Mouse (Mus musculus) forebrain, embryonic 11.5 days (tissue): ENCODE measurements around the gene Ccl11. TPM values are rescaled to one million over a fixed set of nuclear protein-coding genes. Genes with fewer than 3 reads are reported as not detected.

Experiments used
- ATAC-seq: fragments of 200-750 bp; cut with Nextera tagmentation; replicated peaks from 2 replicates; pipeline ENCODE4 v1.8.0; 2017; ENCODE audit warnings: moderate TSS enrichment; ENCODE audit not compliant: low FRiP score
- DNase-seq: peaks from one replicate; pipeline ENCODE4 v3.0.0-alpha.2; 2017; ENCODE audit warnings: low spot score
- H3K27ac ChIP-seq: fragments of 300-500 bp; sonication (generic); 2 replicates; pipeline ENCODE4 v1.5.1; 2014; ENCODE audit warnings: low read depth, low read length
- H3K27me3 ChIP-seq: fragments of 300-500 bp; sonication (generic); 2 replicates; pipeline ENCODE4 v1.6.1; 2014; ENCODE audit warnings: mild to moderate bottlenecking, low read length, mixed read lengths; ENCODE audit not compliant: control insufficient read depth, insufficient read depth
- H3K36me3 ChIP-seq: fragments of 300-500 bp; sonication (generic); 2 replicates; pipeline ENCODE4 v1.6.1; 2014; ENCODE audit warnings: mild to moderate bottlenecking, low read length, moderate library complexity, mixed read lengths; ENCODE audit not compliant: control insufficient read depth, insufficient read depth
- H3K4me1 ChIP-seq: fragments of 300-500 bp; sonication (generic); replicated peaks from 2 replicates; pipeline ENCODE4 v1.6.1; 2014; ENCODE audit warnings: low read length, mixed read lengths; ENCODE audit not compliant: control insufficient read depth, insufficient read depth
- H3K4me2 ChIP-seq: fragments of 300-500 bp; sonication (generic); 2 replicates; pipeline ENCODE4 v1.6.1; 2014; ENCODE audit warnings: low read depth, mild to moderate bottlenecking, low read length, moderate library complexity, mixed read lengths; ENCODE audit not compliant: severe bottlenecking
- H3K4me3 ChIP-seq: fragments of 300-500 bp; sonication (generic); 2 replicates; pipeline ENCODE4 v1.5.1; 2014; ENCODE audit warnings: low read depth, low read length
- H3K9ac ChIP-seq: fragments of 300-500 bp; sonication (generic); 2 replicates; pipeline ENCODE4 v1.6.1; 2014; ENCODE audit warnings: low read length
- H3K9me3 ChIP-seq: fragments of 300-500 bp; sonication (generic); 2 replicates; pipeline ENCODE4 v1.6.1; 2016; ENCODE audit warnings: low read length, mixed read lengths; ENCODE audit not compliant: control insufficient read depth
- WGBS: fragments of 180-500 bp; shearing (Covaris S2); extraction: QIAGEN DNeasy Blood & Tissue Kit; methylation state at CpG from one replicate; pipeline ENCODE4 v1.1.7; 2014; 5-methylcytosine and 5-hydroxymethylcytosine counted together
- polyA plus RNA-seq: library from polyadenylated mRNA; unstranded; fragments of >200 nt; fragmentation: Nextera tagmentation; extraction: Ambion mirVana; gene quantifications from 2 replicates; pipeline ENCODE4 v1.2.1, GENCODE M21; 2014

The Ccl11 gene
- polyA plus RNA-seq, 1 experiment from 2014 or later: not detected

DNA sequence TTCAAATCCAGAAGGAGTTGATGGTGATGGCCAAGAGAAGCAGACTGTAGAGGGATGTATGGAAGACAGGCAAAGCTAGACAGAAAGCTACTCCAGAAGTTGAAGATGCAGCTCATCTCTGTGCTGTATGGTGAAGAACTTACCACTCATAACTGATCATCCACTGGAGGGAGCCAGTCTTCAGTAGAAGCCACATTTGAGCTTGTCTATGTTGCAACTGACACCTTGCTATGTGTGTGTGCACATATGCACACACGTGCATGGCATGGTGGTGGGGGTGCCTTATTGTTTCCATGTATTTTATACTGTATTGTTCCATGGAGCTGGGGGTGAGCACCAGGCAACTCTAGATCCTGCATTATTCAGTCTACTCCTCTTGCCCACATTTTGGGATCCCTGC is 14.8 kb downstream of the Ccl11 start:
- no peak for ATAC-seq
- WGBS: 84% methylated on average over 1 of the region's 1 CpGs
- Histone ChIP-seq H3K9ac (no peak overlapping the region), H3K36me3 (no peaks in the 10 kb centered on the region), H3K9me3 (no peaks in the 10 kb centered on the region), H3K27me3 (no peaks in the 10 kb centered on the region), H3K4me3 (no peak overlapping the region), H3K4me1 (no peaks in the 10 kb centered on the region), H3K4me2 (no peak overlapping the region), H3K27ac (no peak overlapping the region)
- no peak for DNase-seq

DNA sequence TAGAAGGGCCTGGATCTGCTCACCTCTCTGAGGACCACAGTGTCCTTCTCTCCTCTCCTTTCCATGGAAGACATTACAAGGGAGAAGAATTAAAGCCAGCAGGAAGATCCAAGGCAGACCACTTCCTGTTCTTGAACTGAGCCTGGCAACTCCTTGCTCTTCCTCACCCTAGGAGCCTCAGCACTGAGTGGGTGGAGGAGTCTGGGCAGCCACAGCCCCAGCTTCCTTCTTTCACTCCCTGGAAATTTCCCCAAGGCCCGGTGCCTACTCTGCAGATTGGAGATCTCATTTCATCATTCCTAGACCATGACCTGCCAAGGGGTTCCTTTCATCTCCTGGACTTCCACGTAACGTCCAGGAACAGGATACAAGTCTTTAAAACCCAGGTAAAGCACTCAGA is 15.4 kb downstream of the Ccl11 start:
- Histone ChIP-seq H3K27ac (no peak overlapping the region), H3K4me3 (no peak overlapping the region), H3K4me2 (no peak overlapping the region), H3K9me3 (no peaks in the 10 kb centered on the region), H3K4me1 (no peaks in the 10 kb centered on the region), H3K9ac (no peak overlapping the region), H3K36me3 (no peaks in the 10 kb centered on the region), H3K27me3 (no peaks in the 10 kb centered on the region)
- DNase-seq (no peak), ATAC-seq (no peak)
- 84% methylated on average over 3 of the region's 3 CpGs for WGBS

DNA sequence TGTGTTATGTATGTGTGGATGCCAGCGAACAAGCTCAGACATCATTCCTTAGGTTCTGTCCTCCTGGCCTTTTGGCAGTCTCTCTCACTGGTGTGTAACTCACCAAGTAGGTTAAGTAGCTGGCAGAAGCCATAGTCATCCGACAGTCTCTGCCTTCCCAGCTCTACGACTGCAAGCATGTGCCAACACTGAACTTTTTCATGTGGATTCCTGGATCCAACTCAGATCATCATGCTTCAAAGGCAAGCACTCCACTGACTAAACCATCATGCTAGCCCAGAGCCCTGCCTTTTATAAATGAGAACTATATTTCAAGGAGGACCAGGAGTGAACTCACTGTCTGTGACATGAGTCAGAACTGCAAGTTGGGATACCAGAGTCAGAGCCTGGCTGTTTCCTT is 16.1 kb downstream of the Ccl11 start:
- 88% methylated on average over 3 of the region's 3 CpGs for WGBS
- H3K4me3 ChIP-seq: no peak overlapping the region
- DNase-seq: no peak
- no peak overlapping the region for H3K9ac ChIP-seq
- no peaks in the 10 kb centered on the region for H3K4me1 ChIP-seq
- no peak overlapping the region for H3K4me2 ChIP-seq
- no peaks in the 10 kb centered on the region for H3K27me3 ChIP-seq
- no peaks in the 10 kb centered on the region for H3K36me3 ChIP-seq
- H3K9me3 ChIP-seq: no peaks in the 10 kb centered on the region
- no peak overlapping the region for H3K27ac ChIP-seq
- no peak for ATAC-seq

DNA sequence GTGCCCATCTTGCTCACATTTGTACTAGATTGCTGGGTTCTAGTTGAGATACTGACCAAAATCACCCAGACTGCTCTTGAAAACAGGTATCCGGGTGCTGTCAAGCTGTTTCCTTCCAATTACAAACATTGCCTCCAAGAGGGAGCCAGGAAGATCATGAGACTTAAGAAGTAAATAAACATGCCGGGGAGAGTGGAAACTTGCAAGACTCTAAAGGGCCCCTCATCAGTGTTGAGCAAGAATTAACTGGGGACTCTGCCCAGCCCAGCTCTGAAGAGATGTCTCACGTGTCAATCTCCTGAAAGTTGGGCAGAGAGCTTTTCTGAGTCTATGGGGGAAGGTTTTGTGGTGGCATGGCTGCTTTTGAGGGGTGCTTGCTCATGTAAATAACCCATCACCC is 19.4 kb downstream of the Ccl11 start:
- ATAC-seq (no peak), DNase-seq (no peak)
- H3K9ac ChIP-seq: no peak overlapping the region
- H3K36me3 ChIP-seq: no peaks in the 10 kb centered on the region
- no peaks in the 10 kb centered on the region for H3K27me3 ChIP-seq
- no peak overlapping the region for H3K27ac ChIP-seq
- no peaks in the 10 kb centered on the region for H3K4me1 ChIP-seq
- no peaks in the 10 kb centered on the region for H3K9me3 ChIP-seq
- no peak overlapping the region for H3K4me2 ChIP-seq
- no peak overlapping the region for H3K4me3 ChIP-seq
- 75% methylated on average over 3 of the region's 3 CpGs for WGBS

DNA sequence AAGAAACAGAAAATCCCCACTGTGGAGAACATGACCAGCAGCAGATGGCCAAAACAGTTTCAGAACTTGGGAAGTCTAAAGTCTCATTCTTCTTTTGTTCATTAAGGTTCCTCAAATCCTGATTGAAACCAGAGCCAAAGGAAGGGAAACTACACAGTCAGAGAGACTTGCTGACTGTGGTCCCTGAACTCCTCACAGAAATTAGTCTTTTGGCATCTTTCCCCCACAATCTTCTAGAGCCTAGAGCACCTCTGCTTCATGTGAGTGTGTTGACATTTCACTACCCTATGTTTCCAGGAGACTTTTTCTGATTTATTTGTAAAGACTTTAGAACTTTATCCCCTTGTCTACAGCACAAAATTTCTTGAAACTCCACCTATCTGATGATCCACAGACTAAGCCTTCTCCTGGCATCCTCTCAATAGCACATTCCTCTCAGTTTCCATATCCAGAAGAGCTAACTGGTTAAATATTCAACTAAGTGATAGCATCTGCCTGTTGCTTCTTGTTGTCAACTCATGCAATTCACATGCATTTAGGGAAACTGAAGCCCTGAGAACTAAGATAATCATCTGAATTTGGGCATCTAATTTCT is 20.6 kb downstream of the Ccl11 start:
- H3K27me3 ChIP-seq: no peaks in the 10 kb centered on the region
- H3K36me3 ChIP-seq: no peaks in the 10 kb centered on the region
- H3K4me2 ChIP-seq: no peak overlapping the region
- ATAC-seq: no peak
- H3K9me3 ChIP-seq: no peaks in the 10 kb centered on the region
- no peak overlapping the region for H3K9ac ChIP-seq
- H3K4me1 ChIP-seq: no peaks in the 10 kb centered on the region
- no peak for DNase-seq
- H3K4me3 ChIP-seq: no peak overlapping the region
- H3K27ac ChIP-seq: no peak overlapping the region

DNA sequence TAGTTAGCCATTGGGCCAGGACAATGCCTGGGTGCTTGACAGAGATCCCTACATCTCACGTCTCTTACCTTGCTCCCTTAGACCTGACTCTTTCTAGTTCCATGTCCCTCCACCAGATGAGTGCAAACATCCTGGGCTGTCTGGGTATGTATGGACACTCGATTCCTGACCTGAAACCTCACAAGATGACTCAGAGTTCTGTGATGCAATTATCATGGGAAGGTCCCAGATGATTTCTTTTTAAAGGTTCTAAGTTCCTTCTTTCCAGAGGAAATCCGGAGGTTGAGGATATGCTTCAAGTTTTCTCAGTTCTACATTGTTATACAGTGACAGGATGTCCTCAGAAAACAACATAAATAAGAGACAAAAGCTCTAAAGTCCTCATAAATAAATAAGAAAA is 23.2 kb downstream of the Ccl11 start:
- no peak for DNase-seq

DNA sequence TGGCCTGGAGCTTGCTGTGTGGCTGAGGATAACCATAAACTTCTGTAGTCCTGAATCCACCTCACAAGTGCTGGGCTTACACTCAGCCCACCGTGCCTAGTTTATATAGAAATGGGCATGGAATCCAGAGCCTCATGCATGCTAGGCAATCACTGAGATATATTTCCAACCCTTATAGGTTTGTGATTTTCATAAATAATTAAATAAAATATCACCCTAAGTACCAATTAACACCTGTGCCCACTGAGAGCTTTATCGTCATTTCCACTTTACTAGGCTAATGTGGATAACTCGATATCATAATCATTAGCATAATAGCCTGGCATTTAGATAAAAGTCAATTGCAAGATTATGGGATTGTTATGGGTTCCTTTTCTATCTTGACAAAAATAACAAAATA is 26.7 kb downstream of the Ccl11 start:
- 85% methylated on average over 3 of the region's 3 CpGs for WGBS
- DNase-seq (no peak), ATAC-seq (no peak)
- Histone ChIP-seq H3K27ac (no peak overlapping the region), H3K4me3 (no peak overlapping the region), H3K27me3 (no peaks in the 10 kb centered on the region), H3K4me1 (no peaks in the 10 kb centered on the region), H3K36me3 (no peaks in the 10 kb centered on the region), H3K4me2 (no peak overlapping the region), H3K9me3 (no peaks in the 10 kb centered on the region), H3K9ac (no peak overlapping the region)

More for the DNA sequence above, 23.2 kb downstream of the Ccl11 start:
- no peak overlapping the region for H3K4me2 ChIP-seq
- no peaks in the 10 kb centered on the region for H3K36me3 ChIP-seq
- H3K27ac ChIP-seq: no peak overlapping the region
- H3K9me3 ChIP-seq: no peaks in the 10 kb centered on the region
- no peak overlapping the region for H3K4me3 ChIP-seq
- ATAC-seq: no peak
- H3K9ac ChIP-seq: no peak overlapping the region
- H3K27me3 ChIP-seq: no peaks in the 10 kb centered on the region
- H3K4me1 ChIP-seq: no peaks in the 10 kb centered on the region
- WGBS: 76% methylated on average over 3 of the region's 3 CpGs

DNA sequence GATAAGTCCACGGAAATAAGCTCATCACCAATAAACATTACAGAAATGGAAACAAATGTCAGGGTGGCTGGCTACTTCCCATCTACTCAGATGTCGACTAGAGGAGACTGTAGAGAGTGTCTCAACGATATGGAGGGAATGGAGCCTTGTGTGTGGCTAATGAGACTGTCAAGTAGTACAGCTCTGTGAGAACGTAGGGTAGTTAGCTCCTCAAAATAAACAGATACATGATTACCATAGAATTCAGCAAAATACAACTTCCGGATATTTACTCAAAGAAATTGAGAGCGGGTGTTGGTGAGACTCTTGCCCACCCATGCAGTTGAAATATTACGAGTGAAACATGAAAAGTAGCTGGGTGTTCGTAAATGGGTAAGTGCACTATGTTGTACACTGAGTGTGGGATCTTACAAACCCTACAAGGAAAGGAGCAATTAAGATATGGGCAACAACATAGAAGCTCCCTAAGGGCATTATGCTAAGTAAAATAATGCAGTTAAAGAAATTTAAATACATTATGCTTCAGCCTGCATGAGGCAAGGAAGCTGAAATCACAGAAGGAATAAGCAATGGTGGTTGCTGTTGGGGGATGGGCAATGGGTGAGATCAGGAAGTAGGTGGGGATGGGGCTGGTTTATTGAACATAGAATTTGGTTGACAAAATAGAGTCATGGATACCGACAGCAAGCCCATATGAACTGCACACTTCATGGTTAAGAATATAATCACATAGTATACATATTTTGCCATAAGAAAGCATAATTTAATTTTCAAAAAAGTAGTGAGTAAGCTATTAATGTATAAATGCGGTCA is 42.1 kb downstream of the Ccl11 start:
- 87% methylated on average over 10 of the region's 10 CpGs for WGBS
- H3K4me3 ChIP-seq: no peak overlapping the region
- no peak overlapping the region for H3K9ac ChIP-seq
- no peaks in the 10 kb centered on the region for H3K4me1 ChIP-seq
- H3K36me3 ChIP-seq: no peaks in the 10 kb centered on the region
- H3K4me2 ChIP-seq: no peak overlapping the region
- no peaks in the 10 kb centered on the region for H3K27me3 ChIP-seq
- H3K9me3 ChIP-seq: no peaks in the 10 kb centered on the region
- ATAC-seq: no peak
- no peak for DNase-seq
- no peak overlapping the region for H3K27ac ChIP-seq

DNA sequence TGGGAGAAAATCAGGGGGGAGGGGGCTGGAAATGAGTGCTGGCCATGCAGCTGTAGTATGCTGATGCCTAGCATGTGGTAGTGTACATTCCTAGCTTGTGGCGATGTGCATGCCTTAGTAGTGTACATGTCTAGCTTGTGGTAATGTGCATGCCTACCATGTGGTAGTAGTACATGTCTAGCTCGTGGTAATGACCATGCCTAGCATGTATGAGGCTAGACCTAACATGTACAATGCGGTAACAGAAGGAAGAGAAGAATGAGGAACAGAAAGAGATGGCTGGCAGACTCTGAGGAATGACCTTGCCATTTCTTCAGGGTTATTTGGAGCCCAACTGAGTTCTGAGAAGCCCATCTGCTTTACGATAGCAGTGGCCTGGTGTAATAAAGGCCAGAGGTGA is 43.5 kb downstream of the Ccl11 start:
- 83% methylated on average over 4 of the region's 4 CpGs for WGBS
- H3K4me3 ChIP-seq: no peak overlapping the region

More for the DNA sequence above, 43.5 kb downstream of the Ccl11 start:
- ATAC-seq (no peak), DNase-seq (no peak)
- Histone ChIP-seq H3K4me1 (no peaks in the 10 kb centered on the region), H3K27me3 (no peaks in the 10 kb centered on the region), H3K9me3 (no peaks in the 10 kb centered on the region), H3K27ac (no peak overlapping the region), H3K36me3 (no peaks in the 10 kb centered on the region), H3K4me2 (no peak overlapping the region), H3K9ac (no peak overlapping the region)
